Mouse (Mus musculus) liver, adult (tissue): ENCODE data around the gene E2f3.

ENCODE experiments used
- GATA4 ChIP-seq: IDR thresholded peaks from 2 replicates; pipeline ENCODE4 v1.6.1; 2014; ENCODE audit warnings: mild to moderate bottlenecking, low read length; ENCODE audit not compliant: insufficient replicate concordance

The E2f3 gene

DNA sequence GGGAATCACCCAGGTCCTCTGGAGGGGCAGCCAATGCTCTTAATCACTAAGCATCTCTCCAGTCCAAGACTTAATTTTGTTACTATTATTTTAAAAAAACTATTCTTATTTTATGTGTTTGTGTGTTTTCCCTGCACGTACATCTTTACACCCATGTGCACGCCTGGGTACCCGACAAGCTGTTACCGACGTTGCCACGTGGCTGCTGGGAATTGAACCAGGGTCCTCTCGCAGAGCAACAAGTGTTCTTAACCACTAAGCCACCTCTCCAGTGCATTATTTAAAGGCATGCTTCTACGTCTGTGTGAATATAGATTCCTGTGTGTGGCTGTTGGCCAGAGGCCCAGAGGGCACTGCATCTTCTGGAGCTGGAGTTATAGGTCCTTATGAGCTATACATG, 73.6 kb downstream of the E2f3 start:
- no peak for TF ChIP-seq GATA4

DNA sequence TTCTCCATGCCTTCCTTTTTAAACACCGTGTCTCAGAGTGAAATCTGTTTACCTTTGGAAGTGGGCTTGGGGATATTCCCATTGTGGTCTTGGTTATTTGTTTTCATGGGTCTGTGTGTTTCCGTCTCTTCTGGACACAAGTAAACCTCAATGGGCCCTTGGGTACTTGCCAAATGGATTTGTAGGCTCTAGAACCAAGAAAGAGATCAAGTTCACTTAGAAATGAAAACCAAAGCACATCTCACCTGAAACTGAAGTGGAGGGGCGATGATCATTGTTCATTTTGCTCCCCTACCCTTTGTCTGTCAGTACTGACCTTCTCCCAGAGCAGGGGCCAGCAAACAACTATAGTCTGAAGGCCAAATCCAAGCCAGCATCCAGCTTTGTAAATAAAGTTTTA, 74.7 kb downstream of the E2f3 start:
- TF ChIP-seq GATA4: no peak

DNA sequence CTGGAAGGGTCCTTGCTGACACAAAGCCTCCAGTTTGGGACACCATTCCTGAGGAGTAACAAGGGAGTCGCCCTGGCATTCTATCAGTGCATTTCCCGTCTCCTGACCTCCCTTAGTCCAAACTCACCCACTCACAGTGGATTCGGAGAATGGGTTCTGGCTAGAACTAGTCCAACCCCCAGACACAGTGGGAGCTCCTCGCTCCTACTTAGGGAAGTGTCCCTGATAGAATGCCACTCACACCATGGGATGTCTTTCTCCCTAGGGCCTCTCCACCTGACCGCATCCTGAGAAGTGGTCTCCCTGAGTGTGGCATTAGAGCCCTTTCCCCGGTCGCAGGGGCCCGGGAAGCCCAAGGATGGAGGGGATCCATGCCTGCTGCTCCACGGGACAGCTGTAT, 77.4 kb downstream of the E2f3 start:
- TF ChIP-seq GATA4: no peak

DNA sequence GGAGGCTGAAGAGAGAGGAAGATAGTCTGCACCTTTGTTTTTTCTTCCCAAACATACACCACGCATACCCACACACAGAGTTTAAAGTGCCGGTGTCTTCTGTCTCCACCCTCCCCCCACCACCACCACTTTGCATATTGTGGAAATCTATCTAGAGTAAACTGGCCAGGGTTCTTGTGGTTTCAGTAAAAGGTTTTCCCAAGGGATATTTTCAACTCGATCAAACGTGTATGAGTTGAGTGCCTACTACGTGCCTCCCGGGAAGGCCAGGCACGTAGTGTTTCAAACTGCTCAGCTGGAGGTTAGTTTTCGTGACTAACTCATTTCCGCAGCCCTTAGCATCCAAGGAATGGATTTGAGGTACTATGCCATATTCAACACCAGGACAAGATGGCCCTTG, 77.9 kb downstream of the E2f3 start:
- no peak for TF ChIP-seq GATA4

DNA sequence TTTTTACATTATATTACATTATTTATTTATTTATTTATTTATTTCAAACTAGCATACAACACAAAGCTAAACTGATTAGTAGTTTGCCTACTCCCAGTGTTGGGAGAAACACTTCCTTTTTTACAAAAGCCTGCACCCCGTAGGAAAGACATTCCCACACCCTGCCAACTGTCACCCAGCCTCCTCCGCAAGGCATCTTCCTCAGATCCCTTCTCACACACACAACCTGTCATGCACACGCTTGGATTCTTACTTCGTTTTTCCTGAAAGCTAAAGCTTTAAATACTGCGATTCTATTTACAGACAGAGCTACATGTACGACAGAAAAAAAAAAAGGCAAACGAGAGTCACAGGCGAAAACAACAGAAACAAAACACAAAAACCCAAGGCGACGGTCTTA, 79.1 kb downstream of the E2f3 start:
- TF ChIP-seq GATA4: no peak

DNA sequence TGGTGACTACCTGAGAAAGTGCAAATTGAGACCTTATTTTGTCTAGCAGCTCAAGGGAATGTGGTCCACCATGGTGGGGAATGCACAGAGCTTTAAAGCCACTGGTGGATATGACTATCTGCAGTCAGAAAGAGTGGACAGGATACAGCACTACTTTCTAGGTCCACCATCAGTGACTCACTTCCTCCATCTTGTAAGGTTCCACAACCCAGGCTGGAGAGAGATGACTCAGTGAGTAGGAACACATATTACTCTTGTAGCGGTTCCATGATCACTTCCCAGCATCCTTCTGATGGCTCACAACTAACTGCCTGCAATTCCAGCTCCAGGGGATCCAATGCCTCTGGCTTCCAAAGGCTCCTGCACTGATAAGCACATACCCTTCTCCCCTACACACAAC, 82.5 kb downstream of the E2f3 start:
- TF ChIP-seq GATA4: no peak

DNA sequence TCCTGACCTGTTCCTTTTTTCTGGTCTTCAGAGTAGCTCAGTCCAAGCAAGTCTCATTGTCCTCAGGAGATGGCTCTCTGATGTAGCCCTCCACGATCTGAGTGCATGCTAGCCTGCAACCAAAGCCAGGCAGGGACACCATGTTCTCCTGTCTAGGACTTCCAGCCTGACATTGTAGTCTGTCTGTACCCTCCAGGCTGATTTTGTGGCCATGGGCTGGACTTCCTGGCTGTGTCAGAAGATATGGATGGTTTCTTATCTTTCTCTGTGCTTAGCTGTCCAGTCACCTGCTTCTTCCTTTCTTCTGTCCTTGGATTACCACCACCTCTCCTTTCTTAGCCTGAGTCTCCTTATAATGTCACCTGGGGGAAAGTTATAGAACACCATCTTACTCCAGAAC, 83.2 kb downstream of the E2f3 start:
- no peak for TF ChIP-seq GATA4

DNA sequence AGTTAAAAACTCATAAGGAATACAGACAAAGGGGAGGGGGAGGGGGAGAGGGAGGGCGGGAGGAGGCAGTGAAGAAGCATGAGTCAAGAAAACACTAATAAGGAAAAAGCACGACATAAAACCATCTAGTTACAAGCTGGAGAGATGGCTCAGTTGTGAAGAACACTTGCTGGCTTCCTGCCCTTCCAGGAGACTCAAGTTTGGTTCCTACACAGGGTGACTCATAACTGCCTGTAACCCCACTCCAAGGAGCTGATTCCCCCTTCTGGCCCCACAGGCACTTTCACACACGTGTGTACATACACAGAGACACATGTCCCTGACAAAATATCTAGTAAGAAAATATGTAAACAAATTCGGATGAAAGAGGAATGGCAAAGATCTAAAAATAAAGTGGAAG, 84.2 kb downstream of the E2f3 start:
- no peak for TF ChIP-seq GATA4

DNA sequence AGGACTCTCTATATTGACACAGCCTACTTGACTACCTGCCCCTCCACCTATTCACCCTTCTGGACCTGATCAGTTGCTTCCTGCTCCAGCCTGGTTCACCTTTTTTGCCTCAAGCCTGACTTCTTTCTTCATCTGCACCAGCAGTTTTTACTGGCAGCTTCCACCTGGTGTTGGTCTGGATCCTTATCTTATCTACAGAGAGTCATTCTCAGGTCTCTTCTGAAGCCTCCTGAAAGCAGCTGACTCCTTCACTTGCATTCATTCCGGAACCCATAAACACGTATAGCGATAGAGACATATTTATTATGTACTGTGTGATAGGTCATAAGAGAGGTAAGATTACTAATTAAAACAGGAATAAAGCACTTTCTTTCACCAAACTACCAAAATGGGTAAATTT, 119.1 kb downstream of the E2f3 start:
- no peak for TF ChIP-seq GATA4

DNA sequence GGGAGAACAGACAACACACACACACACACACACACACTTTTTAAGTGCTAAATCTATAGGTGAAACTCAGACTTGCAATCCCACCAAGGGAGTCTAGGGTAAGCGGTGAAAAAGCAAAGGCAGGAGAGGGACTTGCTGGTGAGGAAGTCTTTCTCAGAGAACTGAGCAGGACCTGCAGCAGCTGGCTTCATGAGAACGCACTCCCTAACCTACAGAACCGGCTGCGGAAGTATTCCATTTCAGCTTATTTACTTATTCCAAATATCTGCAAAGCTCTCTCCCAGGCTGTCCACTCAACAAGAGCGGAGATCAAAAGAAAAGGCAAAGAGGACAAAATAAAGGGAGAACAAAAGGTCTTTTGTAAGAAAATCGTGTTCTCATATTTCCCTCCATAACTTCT, 121.5 kb downstream of the E2f3 start:
- no peak for TF ChIP-seq GATA4

DNA sequence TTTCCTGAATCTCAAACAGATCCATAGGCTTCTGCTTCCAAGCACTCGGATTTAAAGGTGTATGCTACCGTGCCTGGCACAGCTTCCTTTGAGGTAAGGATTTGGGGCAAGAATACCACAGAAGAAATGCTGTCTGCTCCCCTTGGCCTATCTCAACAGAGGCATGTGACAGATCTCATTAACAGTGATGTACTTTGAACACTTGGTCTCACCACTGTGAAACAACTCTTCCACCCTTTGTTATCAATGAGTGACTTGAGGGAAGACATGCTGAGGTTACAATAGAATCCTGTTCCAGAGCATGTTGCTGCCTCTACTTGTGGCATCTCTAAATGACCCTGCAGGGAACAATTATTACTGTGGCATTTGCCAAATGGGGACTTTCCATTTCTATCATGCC, 125.8 kb downstream of the E2f3 start:
- no peak for TF ChIP-seq GATA4

DNA sequence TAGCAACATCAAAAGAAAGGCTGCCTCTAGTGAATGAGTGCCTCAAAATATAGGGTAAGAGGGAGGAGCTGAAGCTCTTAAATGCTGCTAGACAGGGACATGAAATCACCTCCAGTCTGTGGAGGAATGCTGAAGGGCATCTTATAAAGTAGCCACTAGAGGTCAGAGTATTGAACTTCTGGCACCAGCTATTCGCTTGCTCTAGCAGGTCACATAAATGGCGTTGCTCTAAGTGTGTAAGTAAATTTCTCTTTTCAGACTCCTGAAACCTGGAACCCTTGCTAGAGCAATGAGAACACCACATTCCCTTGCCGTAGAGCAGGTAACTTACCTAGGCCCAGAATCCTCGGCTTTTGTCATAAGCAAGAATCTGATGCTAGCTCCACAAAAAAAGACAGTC, 128.4 kb downstream of the E2f3 start:
- no peak for TF ChIP-seq GATA4
